Mouse (Mus musculus): ENCODE data around the gene Fam166b. TPM values are rescaled to one million over a fixed set of nuclear protein-coding genes. Genes with fewer than 3 reads are reported as not detected.

Fam166b gene
- polyA plus RNA-seq (2014; fragmentation: Nextera tagmentation; extraction: Ambion mirVana): 0.14 TPM in 1 of 2 replicates, not detected in the other

GRCm38 (mm10) chr4:43428946-43429345, at the start of gene Fam166b:
TSS of gene Fam166b (minus strand) at chr4:43429134.
- no peaks in the 10 kb centered on the region for H3K9me3 ChIP-seq (ENCODE audit: control insufficient read depth, low read length)
- H3K4me3 ChIP-seq (ENCODE audit: low read depth, low read length): no peak within 1 kb of the TSS
- H3K36me3 ChIP-seq (ENCODE audit: control insufficient read depth, insufficient read depth, low read length): no peaks in the 10 kb centered on the region
- H3K9ac ChIP-seq (ENCODE audit: low read length): no peak within 1 kb of the TSS
- WGBS: 5% methylated on average over 10 of the region's 10 CpGs
- ATAC-seq (ENCODE audit: insufficient number of reproducible peaks, low FRiP score, low TSS enrichment, low read depth): no peak
- DNase-seq (ENCODE audit: low spot score): no peak
- peaks cover 51% of the 10 kb centered on the region for H3K27me3 ChIP-seq (ENCODE audit: control insufficient read depth, insufficient read depth, low read length)
- H3K4me2 ChIP-seq (ENCODE audit: low read depth, severe bottlenecking): 0 out of 2 replicates have a peak within 1 kb of the TSS, but pooled peaks have one; percentile 0
- no peak within 1 kb of the TSS for H3K27ac ChIP-seq (replicated peaks; ENCODE audit: low read depth, low read length)
- peaks cover 4% of the 10 kb centered on the region for H3K4me1 ChIP-seq (ENCODE audit: control insufficient read depth, insufficient read depth, low read length)

- H3K27ac ChIP-seq (replicated peaks; ENCODE audit: low read depth, low read length): no peak overlapping the region
- H3K4me2 ChIP-seq (ENCODE audit: low read depth, severe bottlenecking): peak overlapping the region; percentile 11; the same call in 1 of the 2 replicates
- DNase-seq (ENCODE audit: low spot score): no peak
- ATAC-seq (ENCODE audit: insufficient number of reproducible peaks, low FRiP score, low TSS enrichment, low read depth): no peak
- H3K9ac ChIP-seq (ENCODE audit: low read length): no peak overlapping the region
- no peaks in the 10 kb centered on the region for H3K4me1 ChIP-seq (ENCODE audit: control insufficient read depth, insufficient read depth, low read length)
- WGBS: 53% methylated on average over 8 of the region's 8 CpGs
- H3K4me3 ChIP-seq (ENCODE audit: low read depth, low read length): no peak overlapping the region
- no peaks in the 10 kb centered on the region for H3K27me3 ChIP-seq (ENCODE audit: control insufficient read depth, insufficient read depth, low read length)
- no peaks in the 10 kb centered on the region for H3K9me3 ChIP-seq (ENCODE audit: control insufficient read depth, low read length)
- H3K36me3 ChIP-seq (ENCODE audit: control insufficient read depth, insufficient read depth, low read length): no peaks in the 10 kb centered on the region
Measured at GRCm38 (mm10) chr4:43478534-43478858, 49.6 kb upstream of the Fam166b start.

DNA sequence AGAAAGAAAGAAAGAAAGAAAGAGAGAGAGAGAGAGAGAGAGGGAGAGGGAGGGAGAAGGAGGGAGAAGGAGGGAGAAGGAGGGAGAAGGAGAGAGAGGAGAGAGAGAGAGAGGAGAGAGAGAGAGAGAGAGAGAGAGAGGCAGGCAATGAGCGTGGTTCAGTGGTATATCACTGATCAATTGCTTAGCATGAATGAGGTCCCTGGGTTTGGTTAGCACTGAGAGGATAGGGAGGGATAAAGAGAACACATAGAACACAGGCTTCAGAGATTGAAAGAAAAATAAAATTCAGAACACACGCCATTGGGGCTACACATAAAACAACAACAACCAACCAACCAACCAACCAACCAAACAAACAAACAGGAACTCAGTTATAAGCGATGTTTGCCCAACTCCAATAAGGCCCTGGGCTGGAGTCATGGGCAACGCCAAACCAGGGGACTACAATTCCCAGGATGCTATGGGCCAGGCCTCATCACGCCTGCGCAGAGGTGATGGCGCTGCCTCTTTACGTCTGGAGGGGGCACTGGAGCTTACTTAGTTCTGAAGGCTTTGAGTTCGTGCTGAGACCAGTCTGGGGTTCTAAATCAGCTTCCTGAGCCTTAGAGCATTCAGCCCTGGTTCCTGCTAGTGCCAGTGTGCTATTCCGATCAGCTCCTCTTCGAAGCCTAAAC, 49.1 kb upstream of the Fam166b start:
- peak; percentile 78 for ATAC-seq (ENCODE audit: insufficient number of reproducible peaks, low FRiP score, low TSS enrichment, low read depth)
- Histone ChIP-seq H3K4me2 (ENCODE audit: low read depth, severe bottlenecking) (peak overlapping the region; percentile 11; the same call in 1 of the 2 replicates), H3K36me3 (ENCODE audit: control insufficient read depth, insufficient read depth, low read length) (no peaks in the 10 kb centered on the region), H3K9ac (ENCODE audit: low read length) (no peak overlapping the region), H3K9me3 (ENCODE audit: control insufficient read depth, low read length) (no peaks in the 10 kb centered on the region), H3K4me3 (ENCODE audit: low read depth, low read length) (no peak overlapping the region), H3K27me3 (ENCODE audit: control insufficient read depth, insufficient read depth, low read length) (no peaks in the 10 kb centered on the region), H3K4me1 (ENCODE audit: control insufficient read depth, insufficient read depth, low read length) (no peaks in the 10 kb centered on the region), H3K27ac (replicated peaks; ENCODE audit: low read depth, low read length) (no peak overlapping the region)
- peak; percentile 85 for DNase-seq (ENCODE audit: low spot score)
- 21% methylated on average over 11 of the region's 11 CpGs for WGBS

GRCm38 (mm10) chr4:43476604-43477003, 47.7 kb upstream of the Fam166b start:
- no peak overlapping the region for H3K27ac ChIP-seq (replicated peaks; ENCODE audit: low read depth, low read length)
- H3K9ac ChIP-seq (ENCODE audit: low read length): no peak overlapping the region
- no peaks in the 10 kb centered on the region for H3K36me3 ChIP-seq (ENCODE audit: control insufficient read depth, insufficient read depth, low read length)
- no peak overlapping the region for H3K4me3 ChIP-seq (ENCODE audit: low read depth, low read length)
- DNase-seq (ENCODE audit: low spot score) (no peak), ATAC-seq (ENCODE audit: insufficient number of reproducible peaks, low FRiP score, low TSS enrichment, low read depth) (no peak)
- H3K4me1 ChIP-seq (ENCODE audit: control insufficient read depth, insufficient read depth, low read length): no peaks in the 10 kb centered on the region
- H3K27me3 ChIP-seq (ENCODE audit: control insufficient read depth, insufficient read depth, low read length): no peaks in the 10 kb centered on the region
- WGBS: 87% methylated on average over 6 of the region's 6 CpGs
- no peaks in the 10 kb centered on the region for H3K9me3 ChIP-seq (ENCODE audit: control insufficient read depth, low read length)
- no peak overlapping the region for H3K4me2 ChIP-seq (ENCODE audit: low read depth, severe bottlenecking)

GRCm38 (mm10) chr4:43473636-43474035, 44.7 kb upstream of the Fam166b start:
- no peaks in the 10 kb centered on the region for H3K9me3 ChIP-seq (ENCODE audit: control insufficient read depth, low read length)
- H3K4me2 ChIP-seq (ENCODE audit: low read depth, severe bottlenecking): no peak overlapping the region
- no peaks in the 10 kb centered on the region for H3K36me3 ChIP-seq (ENCODE audit: control insufficient read depth, insufficient read depth, low read length)
- WGBS: 84% methylated on average over 1 of the region's 1 CpGs
- ATAC-seq (ENCODE audit: insufficient number of reproducible peaks, low FRiP score, low TSS enrichment, low read depth) (no peak), DNase-seq (ENCODE audit: low spot score) (no peak)
- no peaks in the 10 kb centered on the region for H3K4me1 ChIP-seq (ENCODE audit: control insufficient read depth, insufficient read depth, low read length)
- no peak overlapping the region for H3K4me3 ChIP-seq (ENCODE audit: low read depth, low read length)
- no peak overlapping the region for H3K9ac ChIP-seq (ENCODE audit: low read length)
- no peaks in the 10 kb centered on the region for H3K27me3 ChIP-seq (ENCODE audit: control insufficient read depth, insufficient read depth, low read length)
- no peak overlapping the region for H3K27ac ChIP-seq (replicated peaks; ENCODE audit: low read depth, low read length)

GRCm38 (mm10) chr4:43470301-43470700, 41.4 kb upstream of the Fam166b start:
- H3K9ac ChIP-seq (ENCODE audit: low read length): no peak overlapping the region
- no peaks in the 10 kb centered on the region for H3K36me3 ChIP-seq (ENCODE audit: control insufficient read depth, insufficient read depth, low read length)
- ATAC-seq (ENCODE audit: insufficient number of reproducible peaks, low FRiP score, low TSS enrichment, low read depth): no peak
- no peak overlapping the region for H3K27ac ChIP-seq (replicated peaks; ENCODE audit: low read depth, low read length)
- H3K9me3 ChIP-seq (ENCODE audit: control insufficient read depth, low read length): no peaks in the 10 kb centered on the region
- H3K4me1 ChIP-seq (ENCODE audit: control insufficient read depth, insufficient read depth, low read length): no peaks in the 10 kb centered on the region
- H3K27me3 ChIP-seq (ENCODE audit: control insufficient read depth, insufficient read depth, low read length): no peaks in the 10 kb centered on the region
- no peak overlapping the region for H3K4me3 ChIP-seq (ENCODE audit: low read depth, low read length)
- no peak overlapping the region for H3K4me2 ChIP-seq (ENCODE audit: low read depth, severe bottlenecking)
- no peak for DNase-seq (ENCODE audit: low spot score)
- WGBS: 94% methylated on average over 10 of the region's 10 CpGs

- ATAC-seq (ENCODE audit: insufficient number of reproducible peaks, low FRiP score, low TSS enrichment, low read depth): no peak
- Histone ChIP-seq H3K4me2 (ENCODE audit: low read depth, severe bottlenecking) (no peak overlapping the region), H3K9ac (ENCODE audit: low read length) (no peak overlapping the region), H3K4me3 (ENCODE audit: low read depth, low read length) (no peak overlapping the region), H3K4me1 (ENCODE audit: control insufficient read depth, insufficient read depth, low read length) (no peaks in the 10 kb centered on the region), H3K27me3 (ENCODE audit: control insufficient read depth, insufficient read depth, low read length) (no peaks in the 10 kb centered on the region), H3K36me3 (ENCODE audit: control insufficient read depth, insufficient read depth, low read length) (no peaks in the 10 kb centered on the region), H3K9me3 (ENCODE audit: control insufficient read depth, low read length) (no peaks in the 10 kb centered on the region), H3K27ac (replicated peaks; ENCODE audit: low read depth, low read length) (no peak overlapping the region)
- WGBS: 87% methylated on average over 7 of the region's 7 CpGs
- no peak for DNase-seq (ENCODE audit: low spot score)
Measured at GRCm38 (mm10) chr4:43466872-43467271, 37.9 kb upstream of the Fam166b start.

DNA sequence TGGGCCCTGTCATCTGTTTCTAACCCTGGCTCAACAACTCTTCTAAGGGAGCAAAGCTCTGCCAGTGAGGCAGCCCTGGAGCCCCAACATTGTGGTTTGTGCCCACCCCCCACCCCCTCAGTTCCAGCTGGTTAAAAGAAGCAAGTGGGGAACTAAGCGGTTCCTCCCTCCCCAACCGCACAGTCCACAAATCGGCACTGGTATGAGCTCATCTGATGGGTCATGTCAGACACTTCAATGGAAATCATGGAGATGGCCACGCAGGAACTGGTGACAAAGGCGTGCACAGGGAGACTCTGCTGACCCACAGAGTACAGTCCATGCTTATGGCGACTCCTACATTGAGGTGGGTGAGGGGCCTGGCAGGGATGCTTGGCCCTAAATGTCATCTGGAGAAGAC, 37.0 kb upstream of the Fam166b start:
- DNase-seq (ENCODE audit: low spot score) (no peak), ATAC-seq (ENCODE audit: insufficient number of reproducible peaks, low FRiP score, low TSS enrichment, low read depth) (no peak)
- no peak overlapping the region for H3K9ac ChIP-seq (ENCODE audit: low read length)
- no peaks in the 10 kb centered on the region for H3K36me3 ChIP-seq (ENCODE audit: control insufficient read depth, insufficient read depth, low read length)
- H3K9me3 ChIP-seq (ENCODE audit: control insufficient read depth, low read length): no peaks in the 10 kb centered on the region
- no peaks in the 10 kb centered on the region for H3K27me3 ChIP-seq (ENCODE audit: control insufficient read depth, insufficient read depth, low read length)
- H3K27ac ChIP-seq (replicated peaks; ENCODE audit: low read depth, low read length): no peak overlapping the region
- H3K4me2 ChIP-seq (ENCODE audit: low read depth, severe bottlenecking): no peak overlapping the region
- no peak overlapping the region for H3K4me3 ChIP-seq (ENCODE audit: low read depth, low read length)
- no peaks in the 10 kb centered on the region for H3K4me1 ChIP-seq (ENCODE audit: control insufficient read depth, insufficient read depth, low read length)
- 89% methylated on average over 6 of the region's 6 CpGs for WGBS

GRCm38 (mm10) chr4:43463102-43463501, 34.2 kb upstream of the Fam166b start:
- Histone ChIP-seq H3K4me2 (ENCODE audit: low read depth, severe bottlenecking) (no peak overlapping the region), H3K4me1 (ENCODE audit: control insufficient read depth, insufficient read depth, low read length) (no peaks in the 10 kb centered on the region), H3K9me3 (ENCODE audit: control insufficient read depth, low read length) (no peaks in the 10 kb centered on the region), H3K27ac (replicated peaks; ENCODE audit: low read depth, low read length) (no peak overlapping the region), H3K27me3 (ENCODE audit: control insufficient read depth, insufficient read depth, low read length) (no peaks in the 10 kb centered on the region), H3K36me3 (ENCODE audit: control insufficient read depth, insufficient read depth, low read length) (no peaks in the 10 kb centered on the region), H3K4me3 (ENCODE audit: low read depth, low read length) (no peak overlapping the region), H3K9ac (ENCODE audit: low read length) (no peak overlapping the region)
- ATAC-seq (ENCODE audit: insufficient number of reproducible peaks, low FRiP score, low TSS enrichment, low read depth): no peak
- no peak for DNase-seq (ENCODE audit: low spot score)
- 92% methylated on average over 5 of the region's 5 CpGs for WGBS
